Mouse (Mus musculus) CH12.LX (cell line): Measurements from ENCODE around the gene Gpatch3.

Experiments used
- CTCF ChIP-seq, 2 experiments: IDR thresholded peaks in 1 of 2; conservative IDR thresholded peaks in 1 of 2; 2 replicates each; pipeline ENCODE4 v1.5.1; 2011 to 2012; ENCODE audit warnings: low read depth in 2 of 2, low read length in 2 of 2, improper control_type of control experiment in 1 of 2, inconsistent platforms in 1 of 2, mild to moderate bottlenecking in 1 of 2, moderate library complexity in 1 of 2
- POLR2A ChIP-seq: IDR thresholded peaks from 2 replicates; pipeline ENCODE4 v1.6.1; 2011; ENCODE audit warnings: low read depth, mild to moderate bottlenecking, improper control_type of control experiment, low read length
- RCOR1 ChIP-seq: conservative IDR thresholded peaks from 2 replicates; pipeline ENCODE4 v1.6.1; 2012; ENCODE audit warnings: low read depth, mild to moderate bottlenecking, inconsistent platforms, low read length, improper control_type of control experiment

DNA sequence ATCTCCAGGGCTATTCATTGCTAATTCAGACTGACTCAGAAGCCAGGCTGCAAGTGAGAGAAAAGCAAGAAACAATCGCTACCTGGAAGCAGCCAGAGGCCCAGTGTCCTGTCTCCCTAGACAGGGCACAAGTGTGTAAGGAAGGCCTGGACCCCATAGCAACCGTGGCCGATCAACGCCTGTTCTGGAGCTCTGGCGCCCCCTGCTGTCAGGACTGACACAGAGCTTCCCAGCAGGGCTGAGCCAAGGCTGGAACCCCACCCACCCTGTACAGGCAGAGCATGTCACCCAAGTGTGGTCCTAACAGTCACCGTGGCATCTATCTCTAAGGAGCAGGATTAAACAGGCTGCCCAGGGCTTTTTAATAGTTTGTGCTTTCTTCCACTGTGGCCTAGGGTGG is 35.2 kb downstream of the Gpatch3 start:
- no peak for TF ChIP-seq POLR2A
- peak; percentile 55 to 92 for TF ChIP-seq CTCF (conservative IDR thresholded peaks at IDR 0.05 in 1 of 2, IDR thresholded peaks at IDR 0.05 in 1 of 2; ENCODE audit: low read depth in 2 of 2, low read length in 2 of 2)
- TF ChIP-seq RCOR1, result no peak
